Mouse (Mus musculus) bone marrow, adult 2 months (tissue): ENCODE results near the gene Hist1h1d.
"Not testable (repeated sequence)": the region's sequence is repeated elsewhere in the genome, so short reads cannot be mapped to it uniquely, and the experiment has no call there.

ENCODE experiments used
- CTCF ChIP-seq: fragments of 200-500 bp; IDR thresholded peaks from 2 replicates; pipeline ENCODE4 v1.5.1; 2011; ENCODE audit warnings: low read length, control low read depth; ENCODE audit not compliant: control insufficient read depth, insufficient read depth
- POLR2A ChIP-seq: fragments of 200-500 bp; IDR thresholded peaks from 2 replicates; pipeline ENCODE4 v1.6.1; 2011; ENCODE audit warnings: low read depth, mild to moderate bottlenecking, control low read depth, low read length, borderline replicate concordance; ENCODE audit not compliant: control insufficient read depth

- TF ChIP-seq CTCF, POLR2A: not testable (repeated sequence)
Observed at GRCm38 (mm10) chr13:23542225-23542980, 10.7 kb upstream of the Hist1h1d start.
